Mouse (Mus musculus) frontal cortex, postnatal 36 days (tissue): ENCODE data around the gene Pdzd2.

Experiments used
- DNase-seq, 2 experiments: peaks; one replicate each; pipeline ENCODE4 v3.0.0; 2022; ENCODE audit warnings: low spot score in 2 of 2

The Pdzd2 gene

DNA sequence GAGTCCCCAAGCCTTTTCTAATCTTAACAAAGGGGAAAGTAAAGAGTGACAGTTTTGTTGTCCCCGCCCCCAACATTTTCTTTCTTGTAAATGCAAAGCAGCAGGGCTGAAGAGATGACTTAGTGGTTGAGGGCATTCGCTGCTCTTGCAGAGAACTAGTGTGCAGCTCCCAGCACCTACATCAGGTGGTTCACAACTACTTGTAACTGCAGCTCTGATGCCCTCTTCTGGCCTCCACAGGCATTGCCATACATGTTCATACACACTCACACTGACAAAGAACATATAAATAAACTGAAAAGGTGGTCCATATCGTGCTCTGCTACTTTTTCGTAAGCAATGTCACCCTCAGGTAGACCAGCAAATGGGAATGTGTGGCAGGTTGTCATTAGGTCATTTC, 116.2 kb downstream of the Pdzd2 start:
- no peak for DNase-seq

- DNase-seq = no peak
Measured at GRCm38 (mm10) chr15:12622701-12623100, 117.0 kb downstream of the Pdzd2 start.

GRCm38 (mm10) chr15:12622093-12622643, 117.6 kb downstream of the Pdzd2 start:
- no peak for DNase-seq

GRCm38 (mm10) chr15:12619273-12619672, 120.5 kb downstream of the Pdzd2 start:
- DNase-seq = no peak

DNA sequence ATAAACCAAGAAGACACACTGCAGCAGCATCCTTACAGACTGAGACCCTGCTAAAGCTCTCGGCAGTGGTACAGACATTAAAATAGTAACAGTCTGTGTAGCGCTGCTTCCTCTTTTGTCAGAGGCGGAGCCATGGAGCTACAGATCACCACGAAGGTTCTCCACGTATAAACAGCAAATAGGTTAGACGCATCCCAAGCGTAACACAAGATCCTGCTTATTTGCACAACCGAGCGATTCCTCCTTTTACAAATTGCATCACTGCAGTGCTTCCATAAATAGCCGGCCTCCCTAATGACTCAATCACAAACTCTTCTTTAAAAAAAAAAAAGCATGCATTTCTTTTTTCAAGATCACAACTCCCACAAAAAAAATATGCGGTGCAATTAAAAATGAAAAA, 122.1 kb downstream of the Pdzd2 start:
- DNase-seq = peak; percentile 18 to 60

- no peak for DNase-seq
Measured at GRCm38 (mm10) chr15:12617220-12617619, 122.5 kb downstream of the Pdzd2 start.

DNA sequence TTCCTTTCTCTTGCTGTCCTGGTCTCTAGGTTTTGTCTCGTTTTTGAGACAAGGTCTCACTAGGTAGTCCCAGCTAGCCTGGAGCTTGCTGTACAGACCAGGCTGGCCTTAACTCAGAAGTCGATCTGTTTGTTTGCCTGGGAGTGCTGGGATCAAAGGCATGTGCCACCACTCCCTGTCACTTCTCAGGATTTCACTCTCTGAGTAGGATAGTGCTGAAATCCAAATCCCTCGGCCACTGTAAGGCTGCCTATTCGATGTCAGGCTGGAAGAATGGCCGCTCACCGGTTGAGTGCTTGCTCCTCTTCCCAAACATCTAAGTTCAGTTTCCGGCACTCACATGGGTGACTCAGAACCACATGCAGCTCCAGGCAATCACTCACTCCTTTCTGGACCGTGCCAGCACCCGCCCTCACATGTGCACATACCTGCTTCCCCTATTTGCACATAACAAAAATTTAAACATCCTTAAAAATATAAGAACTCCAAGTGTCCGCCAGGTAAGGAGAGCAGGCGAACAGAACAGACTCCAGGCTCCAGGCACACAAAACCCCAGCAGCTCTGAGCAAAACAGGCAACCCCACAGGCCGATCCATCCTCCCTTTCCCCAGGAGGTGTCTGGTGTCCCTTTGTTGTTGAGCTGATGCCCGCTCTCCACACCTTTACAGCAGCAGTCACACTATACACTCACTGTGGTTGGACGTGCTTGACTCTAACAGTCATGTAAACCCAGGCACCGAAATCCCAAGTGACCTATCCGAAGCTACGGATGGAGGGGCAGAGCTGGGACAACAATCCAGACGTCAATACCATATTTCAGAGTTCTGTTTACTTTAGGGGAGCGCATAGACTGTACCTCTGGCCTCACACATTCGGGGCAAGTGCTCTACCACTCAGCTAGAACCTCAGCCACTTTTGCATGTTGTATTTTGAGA, 124.5 kb downstream of the Pdzd2 start:
- no peak for DNase-seq

- peak in 1 of 2 experiments; percentile 39 for DNase-seq
Measured at GRCm38 (mm10) chr15:12614011-12614410, 125.7 kb downstream of the Pdzd2 start.

DNA sequence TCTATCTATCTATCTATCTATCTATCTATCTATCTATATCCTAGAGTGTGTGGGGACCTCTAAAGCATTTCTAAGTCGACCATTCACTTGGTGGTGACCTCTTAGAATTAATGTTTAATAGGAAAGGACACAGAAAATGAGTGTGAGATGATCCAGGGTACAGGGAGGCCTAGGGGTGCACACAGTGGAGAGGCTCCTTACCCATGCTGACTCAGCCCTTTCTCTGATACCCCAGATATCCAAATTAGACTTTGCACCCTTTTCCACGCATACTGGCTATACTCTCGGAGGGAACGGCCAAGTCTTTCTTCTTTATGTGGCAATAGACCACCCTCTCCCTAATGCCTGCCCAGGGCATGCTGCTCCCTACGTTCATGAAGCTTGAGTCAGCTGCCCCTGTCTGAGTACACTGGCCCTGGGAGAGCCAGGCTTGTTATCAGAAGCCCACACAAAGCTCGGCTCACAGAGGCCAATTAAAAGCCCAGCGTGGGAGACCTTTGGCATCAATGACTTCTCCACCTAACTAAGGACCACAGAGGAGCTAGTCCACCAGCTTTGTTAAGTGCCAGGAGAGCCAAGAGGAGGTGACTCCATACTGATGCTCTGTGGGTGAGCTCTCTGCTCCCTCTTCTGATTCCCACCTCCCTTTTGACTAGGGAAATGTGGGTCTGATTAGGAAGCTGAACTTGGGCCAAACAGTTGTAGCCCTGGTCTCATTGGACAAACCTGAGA, 126.6 kb downstream of the Pdzd2 start:
- DNase-seq = no peak

- DNase-seq = no peak
Measured at GRCm38 (mm10) chr15:12608090-12608489, 131.6 kb downstream of the Pdzd2 start.

GRCm38 (mm10) chr15:12606306-12606705, 133.4 kb downstream of the Pdzd2 start:
- DNase-seq = no peak

DNA sequence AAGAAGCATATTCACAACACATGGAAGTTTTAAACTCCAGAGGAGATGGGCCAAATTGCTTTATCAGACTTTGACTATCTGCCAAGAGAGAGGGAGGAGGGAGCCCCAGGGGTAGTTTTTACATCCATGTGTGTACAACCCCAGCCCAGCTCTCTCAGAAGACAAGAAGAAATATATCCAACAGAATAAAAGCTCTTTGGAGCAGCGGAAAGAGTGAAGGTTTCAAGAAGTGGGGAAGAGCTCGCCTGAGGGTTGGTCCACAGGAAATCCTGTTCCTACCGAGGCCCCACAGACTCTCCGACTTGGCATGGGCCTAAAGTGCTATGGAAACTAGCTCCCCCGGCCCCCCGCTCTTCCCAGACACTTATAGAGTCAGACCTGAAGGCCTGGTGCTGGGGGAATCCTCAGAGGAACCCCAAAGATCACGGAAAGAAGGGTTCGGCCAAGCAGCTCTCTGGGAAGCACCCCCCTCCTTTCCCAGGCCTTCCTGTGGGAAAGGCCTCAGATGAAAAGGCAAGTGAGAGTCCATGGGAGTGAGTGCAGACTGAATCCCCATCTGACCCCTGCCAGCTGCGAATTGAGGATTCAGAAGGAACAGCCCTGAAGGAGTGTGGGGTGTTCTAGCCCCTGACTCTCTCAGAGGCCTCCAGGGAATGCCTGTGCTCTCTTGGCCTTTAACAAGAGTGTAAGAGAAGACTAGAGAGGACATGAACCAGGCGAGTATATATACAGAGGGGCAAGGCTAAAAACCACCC, 134.3 kb downstream of the Pdzd2 start:
- DNase-seq = no peak

GRCm38 (mm10) chr15:12603674-12604073, 136.1 kb downstream of the Pdzd2 start:
- DNase-seq = no peak

- DNase-seq = no peak
Measured at GRCm38 (mm10) chr15:12593094-12593493, 146.6 kb downstream of the Pdzd2 start.

DNA sequence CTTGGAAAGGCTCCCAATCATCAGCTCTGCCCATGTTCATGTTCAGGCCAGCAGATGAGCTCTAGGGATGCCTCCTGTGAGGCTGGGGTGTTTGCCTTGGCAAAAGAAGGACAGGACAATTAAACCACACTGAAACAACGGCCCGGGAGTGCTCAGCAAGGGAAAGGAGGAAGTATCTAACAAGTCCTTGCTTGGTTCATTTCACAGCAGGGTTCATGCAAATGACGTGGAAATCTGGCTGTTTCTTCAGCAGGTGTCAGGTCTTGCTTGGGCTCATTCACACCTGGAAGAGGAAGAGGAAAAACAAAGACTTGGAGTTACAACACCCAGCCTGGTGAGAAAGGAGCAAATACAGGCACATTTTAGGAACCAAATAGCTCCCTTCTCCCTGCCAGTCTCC, 147.1 kb downstream of the Pdzd2 start:
- no peak for DNase-seq

DNA sequence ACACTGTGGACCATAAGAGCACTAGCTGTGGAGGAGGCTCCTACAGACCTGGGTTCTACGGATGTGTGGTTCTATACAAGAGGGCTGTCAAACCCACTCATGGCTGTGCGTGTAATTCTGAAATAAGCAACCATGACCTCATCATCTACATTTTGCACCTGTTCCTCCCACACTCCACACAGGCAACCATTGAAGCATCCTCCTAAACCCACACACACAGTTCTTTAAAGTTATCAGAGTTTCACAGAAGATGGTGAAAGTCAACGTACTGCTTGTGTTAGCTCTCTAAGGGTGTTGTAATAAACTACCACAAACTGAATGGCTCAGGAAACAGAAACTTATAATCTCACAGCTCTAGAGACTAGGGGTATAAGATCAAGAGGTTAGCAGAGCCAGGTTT, 151.1 kb downstream of the Pdzd2 start:
- no peak for DNase-seq

DNA sequence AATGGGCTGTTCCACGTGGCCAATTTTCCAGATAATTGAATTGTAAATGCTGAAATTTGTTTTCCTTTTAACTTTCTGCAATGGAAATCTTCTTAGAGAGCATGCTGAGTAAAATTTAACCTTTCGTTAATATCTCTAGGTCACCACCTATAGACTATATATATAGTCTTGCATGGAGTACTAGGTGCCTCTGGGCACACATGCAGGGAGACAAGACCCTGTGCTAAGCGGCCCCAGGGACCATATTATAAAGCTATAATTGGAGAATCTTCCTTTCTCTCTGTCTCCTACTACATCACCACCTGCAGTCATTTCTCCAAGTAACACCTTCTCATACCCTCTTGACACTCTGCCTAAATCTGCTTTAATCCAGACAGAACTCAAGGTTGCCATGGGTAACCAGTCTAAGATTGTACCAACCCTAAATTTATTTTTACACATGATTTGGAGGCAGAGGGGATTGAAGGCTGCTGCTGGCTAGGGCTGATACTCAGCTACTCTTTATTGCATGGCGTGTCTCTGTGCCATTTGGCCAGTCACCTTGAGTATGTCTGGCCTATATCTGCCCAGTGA, 152.8 kb downstream of the Pdzd2 start:
- no peak for DNase-seq

DNA sequence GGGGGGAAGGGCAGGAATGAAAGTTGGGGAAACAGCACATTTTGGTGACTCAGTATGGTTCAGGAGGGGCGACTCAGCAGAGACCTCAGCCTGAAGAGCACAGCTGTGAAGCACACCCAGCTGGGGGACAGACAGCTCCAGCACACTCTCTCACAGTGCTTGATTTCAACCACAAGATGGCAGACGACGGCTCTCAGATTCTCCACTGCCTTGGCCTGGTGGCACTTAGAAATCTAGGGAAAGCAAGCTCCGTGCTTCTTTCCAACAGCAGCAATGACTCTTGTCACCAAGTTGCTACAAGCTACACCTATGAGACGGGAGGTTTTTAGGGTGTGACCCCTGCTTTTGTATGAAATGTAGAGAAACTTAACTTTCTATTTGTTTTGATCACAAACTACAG, 153.6 kb downstream of the Pdzd2 start:
- peak; percentile 72 to 85 for DNase-seq

- DNase-seq = no peak
Measured at GRCm38 (mm10) chr15:12583051-12583450, 156.7 kb downstream of the Pdzd2 start.

DNA sequence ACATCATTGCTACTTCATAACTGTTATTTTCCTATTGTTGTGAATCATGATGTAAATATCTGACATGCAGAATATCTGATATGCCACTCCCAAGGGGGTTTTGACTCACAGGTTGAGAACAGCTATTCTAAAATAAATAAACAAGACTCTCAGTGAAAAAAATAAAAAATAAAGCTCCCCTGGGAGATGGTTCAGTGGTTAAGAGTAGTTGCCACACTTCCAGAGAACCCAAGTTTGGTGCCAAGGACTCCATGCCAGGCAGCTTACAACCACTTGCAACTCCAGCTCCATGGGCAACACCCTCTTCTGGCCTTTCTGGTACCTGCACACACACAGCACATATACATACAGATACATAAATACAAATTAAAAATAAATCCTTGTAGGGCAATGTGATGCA, 157.3 kb downstream of the Pdzd2 start:
- DNase-seq = no peak

DNA sequence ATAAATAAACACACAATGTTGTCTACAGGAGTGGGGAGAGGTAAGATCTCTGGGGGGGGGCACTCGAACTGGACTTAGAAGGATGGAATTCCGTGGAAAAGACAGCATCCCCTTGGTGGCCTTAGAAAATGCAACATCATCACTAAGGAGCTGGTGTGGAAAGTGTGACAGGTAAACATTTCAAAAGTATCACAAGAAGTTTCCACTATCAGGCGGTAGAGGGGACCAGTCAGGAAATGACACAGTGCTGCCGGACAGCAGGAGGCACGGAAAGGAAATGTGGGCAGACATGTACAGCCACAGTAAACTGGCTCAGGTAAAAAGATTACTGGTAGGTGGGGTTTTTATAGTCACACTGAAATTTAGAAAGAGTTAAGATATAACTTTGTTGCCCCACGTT, 160.5 kb downstream of the Pdzd2 start:
- no peak for DNase-seq

DNA sequence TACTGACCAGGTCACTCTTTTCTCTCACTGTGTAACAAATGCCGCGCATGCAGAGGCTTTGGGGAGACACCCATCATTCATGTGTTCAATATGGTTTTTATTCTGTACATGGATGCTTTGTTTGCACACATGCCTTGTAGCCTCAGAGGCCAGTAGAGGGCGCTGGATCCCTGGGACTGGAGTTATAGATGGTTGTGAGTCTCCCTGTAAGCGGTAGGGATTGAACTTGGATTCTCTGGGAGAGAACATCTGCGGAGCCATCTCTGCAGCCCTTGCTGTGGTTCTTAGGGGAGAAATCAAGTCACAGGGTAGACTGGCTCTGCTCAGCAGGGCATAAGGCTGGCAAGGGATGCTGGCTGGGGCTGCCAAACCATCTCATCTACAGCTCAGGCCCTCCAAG, 161.4 kb downstream of the Pdzd2 start:
- DNase-seq = peak; percentile 71
